Mouse (Mus musculus) kidney, postnatal 0 days (tissue): Measurements from ENCODE around the gene Srek1. TPM values are rescaled to one million over a fixed set of nuclear protein-coding genes. Genes with fewer than 3 reads are reported as not detected.

ENCODE experiments used
- ATAC-seq: fragments of 200-750 bp; cut with Nextera tagmentation; replicated peaks from 2 replicates; pipeline ENCODE4 v1.8.0; 2017; ENCODE audit warnings: low read depth, moderate number of reproducible peaks, moderate TSS enrichment, moderate library complexity; ENCODE audit not compliant: low FRiP score
- DNase-seq: peaks from one replicate; pipeline ENCODE4 v3.0.0-alpha.2; 2016; ENCODE audit warnings: low spot score
- H3K27ac ChIP-seq: fragments of 300-500 bp; sonication (generic); 2 replicates; pipeline ENCODE4 v1.5.1; 2014; ENCODE audit warnings: mild to moderate bottlenecking
- H3K27me3 ChIP-seq: fragments of 300-500 bp; sonication (generic); 2 replicates; pipeline ENCODE4 v1.6.1; 2014; ENCODE audit warnings: low read length, mixed read lengths; ENCODE audit not compliant: insufficient read depth
- H3K36me3 ChIP-seq: fragments of 300-500 bp; sonication (generic); 2 replicates; pipeline ENCODE4 v1.6.1; 2014; ENCODE audit warnings: low read length, mixed read lengths; ENCODE audit not compliant: insufficient read depth
- H3K4me1 ChIP-seq: fragments of 300-500 bp; sonication (generic); replicated peaks from 2 replicates; pipeline ENCODE4 v1.6.1; 2014; ENCODE audit warnings: antibody characterized with exemption, low read length, mixed read lengths; ENCODE audit not compliant: insufficient read depth
- H3K4me2 ChIP-seq: fragments of 300-500 bp; sonication (generic); 2 replicates; pipeline ENCODE4 v1.6.1; 2014; ENCODE audit warnings: mild to moderate bottlenecking, low read length, moderate library complexity, mixed read lengths
- H3K4me3 ChIP-seq: fragments of 300-500 bp; sonication (generic); replicated peaks from 2 replicates; pipeline ENCODE4 v1.5.1; 2014; ENCODE audit warnings: low read depth, low read length
- H3K9ac ChIP-seq: fragments of 300-500 bp; sonication (generic); 2 replicates; pipeline ENCODE4 v1.6.1; 2014; ENCODE audit warnings: low read depth, low read length
- H3K9me3 ChIP-seq: fragments of 300-500 bp; sonication (generic); replicated peaks from 2 replicates; pipeline ENCODE4 v1.6.1; 2016; ENCODE audit warnings: low read length, inconsistent platforms, mixed read lengths
- CTCF ChIP-seq: IDR thresholded peaks from 2 replicates; pipeline ENCODE4 v1.5.1; 2016; ENCODE audit warnings: antibody characterized with exemption, low read depth, mild to moderate bottlenecking, moderate library complexity
- WGBS: fragments of 180-500 bp; shearing (Covaris S2); extraction: QIAGEN DNeasy Blood & Tissue Kit; methylation state at CpG from one replicate; pipeline ENCODE4 v1.1.7; 2014; 5-methylcytosine and 5-hydroxymethylcytosine counted together
- polyA plus RNA-seq: library from polyadenylated mRNA; unstranded; fragments of >200 nt; fragmentation: Nextera tagmentation; extraction: Ambion mirVana; gene quantifications from 2 replicates; pipeline ENCODE4 v1.2.1, GENCODE M21; 2015

Gene Srek1
- polyA plus RNA-seq, 1 experiment from 2014 or later: 46.3 TPM

GRCm38 (mm10) chr13:103703833-103704232 lies 70.6 kb downstream of the Srek1 start:
- no peak for ATAC-seq
- TF ChIP-seq CTCF: no peak
- DNase-seq: peak; percentile 52

GRCm38 (mm10) chr13:103703386-103703785 lies 71.0 kb downstream of the Srek1 start:
- H3K36me3 ChIP-seq: no peaks in the 10 kb centered on the region
- no peak overlapping the region for H3K4me3 ChIP-seq
- H3K9me3 ChIP-seq: no peaks in the 10 kb centered on the region
- 35% methylated on average over 7 of the region's 7 CpGs for WGBS
- H3K9ac ChIP-seq: no peak overlapping the region
- no peak overlapping the region for H3K4me2 ChIP-seq
- no peaks in the 10 kb centered on the region for H3K27me3 ChIP-seq
- peaks cover 6% of the 10 kb centered on the region; the same call in 1 of the 2 replicates for H3K4me1 ChIP-seq
- H3K27ac ChIP-seq: no peak overlapping the region
- DNase-seq (peak; percentile 97), ATAC-seq (peak; percentile 83)
- TF ChIP-seq CTCF: peak; percentile 98

More at GRCm38 (mm10) chr13:103703833-103704232, 70.6 kb downstream of the Srek1 start:
- H3K36me3 ChIP-seq: no peaks in the 10 kb centered on the region
- H3K27ac ChIP-seq: no peak overlapping the region
- no peak overlapping the region for H3K4me3 ChIP-seq
- no peak overlapping the region for H3K9ac ChIP-seq
- no peak overlapping the region for H3K4me2 ChIP-seq
- 33% methylated on average over 6 of the region's 6 CpGs for WGBS
- H3K4me1 ChIP-seq: peaks cover 6% of the 10 kb centered on the region; the same call in 1 of the 2 replicates
- H3K27me3 ChIP-seq: no peaks in the 10 kb centered on the region
- no peaks in the 10 kb centered on the region for H3K9me3 ChIP-seq

- ATAC-seq: no peak
- Histone ChIP-seq H3K27me3 (no peaks in the 10 kb centered on the region), H3K9me3 (no peaks in the 10 kb centered on the region), H3K4me2 (no peak overlapping the region), H3K4me1 (peaks cover 6% of the 10 kb centered on the region; the same call in 1 of the 2 replicates), H3K4me3 (no peak overlapping the region), H3K9ac (no peak overlapping the region), H3K27ac (no peak overlapping the region), H3K36me3 (no peaks in the 10 kb centered on the region)
- no peak for DNase-seq
- WGBS: 86% methylated on average over 3 of the region's 3 CpGs
- TF ChIP-seq CTCF: no peak
These were observed 72.1 kb downstream of the Srek1 start for GRCm38 (mm10) chr13:103702266-103702665.

- Histone ChIP-seq H3K36me3 (no peaks in the 10 kb centered on the region), H3K4me1 (peaks cover 6% of the 10 kb centered on the region; the same call in 1 of the 2 replicates), H3K4me2 (no peak overlapping the region), H3K4me3 (no peak overlapping the region), H3K9ac (no peak overlapping the region), H3K27me3 (no peaks in the 10 kb centered on the region), H3K9me3 (no peaks in the 10 kb centered on the region), H3K27ac (no peak overlapping the region)
- DNase-seq (peak; percentile 13), ATAC-seq (no peak)
- no peak for TF ChIP-seq CTCF
- WGBS: 63% methylated on average over 2 of the region's 2 CpGs
These were observed 73.7 kb downstream of the Srek1 start for GRCm38 (mm10) chr13:103700752-103701151.

- H3K27ac ChIP-seq: no peak overlapping the region
- TF ChIP-seq CTCF: no peak
- H3K4me2 ChIP-seq: no peak overlapping the region
- DNase-seq (no peak), ATAC-seq (no peak)
- no peak overlapping the region for H3K9ac ChIP-seq
- peaks cover 6% of the 10 kb centered on the region; the same call in 1 of the 2 replicates for H3K4me1 ChIP-seq
- H3K27me3 ChIP-seq: no peaks in the 10 kb centered on the region
- no peaks in the 10 kb centered on the region for H3K9me3 ChIP-seq
- 53% methylated on average over 9 of the region's 9 CpGs for WGBS
- no peak overlapping the region for H3K4me3 ChIP-seq
- no peaks in the 10 kb centered on the region for H3K36me3 ChIP-seq
These were observed 76.4 kb downstream of the Srek1 start for GRCm38 (mm10) chr13:103697993-103698392.

- peak; percentile 78 for TF ChIP-seq CTCF
- Histone ChIP-seq H3K27me3 (no peaks in the 10 kb centered on the region), H3K4me3 (no peak overlapping the region), H3K9me3 (no peaks in the 10 kb centered on the region), H3K27ac (no peak overlapping the region), H3K4me2 (no peak overlapping the region), H3K4me1 (peaks cover 6% of the 10 kb centered on the region; the same call in 1 of the 2 replicates), H3K9ac (no peak overlapping the region), H3K36me3 (no peaks in the 10 kb centered on the region)
- DNase-seq (peak; percentile 46), ATAC-seq (no peak)
- WGBS: 20% methylated on average over 9 of the region's 9 CpGs
These were observed 78.2 kb downstream of the Srek1 start for GRCm38 (mm10) chr13:103696164-103696563.

GRCm38 (mm10) chr13:103695456-103695855 lies 79.0 kb downstream of the Srek1 start:
- no peak overlapping the region for H3K9ac ChIP-seq
- no peak overlapping the region for H3K27ac ChIP-seq
- no peaks in the 10 kb centered on the region for H3K27me3 ChIP-seq
- H3K9me3 ChIP-seq: no peaks in the 10 kb centered on the region
- H3K4me1 ChIP-seq: 0 out of 2 replicates have a peak, but pooled peaks cover under 1% of the 10 kb centered on the region
- WGBS: 57% methylated on average over 6 of the region's 6 CpGs
- no peak for TF ChIP-seq CTCF
- no peak for ATAC-seq
- H3K4me2 ChIP-seq: no peak overlapping the region
- no peak overlapping the region for H3K4me3 ChIP-seq
- DNase-seq: no peak
- H3K36me3 ChIP-seq: no peaks in the 10 kb centered on the region

Other genes with a start within 250 kb of the Srek1 start
- gene Erbin, start 145.9 kb upstream of the Srek1 start, polyA plus RNA-seq: 24.7 and 25.9 TPM in 2 replicates